Mouse (Mus musculus) cerebellum, adult 2 months (tissue): ENCODE results near the gene Stoml2.

ENCODE experiments used
- CTCF ChIP-seq: fragments of 200-500 bp; IDR thresholded peaks from 2 replicates; pipeline ENCODE4 v1.5.1; 2011; ENCODE audit warnings: low read depth, mild to moderate bottlenecking, control low read depth, low read length, moderate library complexity, borderline replicate concordance; ENCODE audit not compliant: insufficient read depth
- POLR2A ChIP-seq: fragments of 200-500 bp; IDR thresholded peaks from 2 replicates; pipeline ENCODE4 v1.6.1; 2011; ENCODE audit warnings: low read length, control low read depth, borderline replicate concordance; ENCODE audit not compliant: insufficient read depth

GRCm38 (mm10) chr4:43038567-43039495 lies 7.3 kb upstream of the Stoml2 start:
- TF ChIP-seq POLR2A, result no peak
- TF ChIP-seq CTCF, result no peak
